Mouse (Mus musculus): ENCODE data around the gene Ncs1. TPM values are rescaled to one million over a fixed set of nuclear protein-coding genes. Genes with fewer than 3 reads are reported as not detected.

Ncs1 gene
- polyA plus RNA-seq, 1 experiment from 2014 or later: 2.2 TPM

- H3K36me3 ChIP-seq: no peaks in the 10 kb centered on the region
- H3K4me3 ChIP-seq (replicated peaks): no peak overlapping the region
- ATAC-seq (ENCODE audit: low read depth) (no peak), DNase-seq (no peak)
- H3K9ac ChIP-seq: no peak overlapping the region
- no peak overlapping the region for H3K4me2 ChIP-seq
- no peaks in the 10 kb centered on the region for H3K27me3 ChIP-seq
- no peaks in the 10 kb centered on the region for H3K4me1 ChIP-seq (replicated peaks)
- WGBS (ENCODE audit: insufficient replicate concordance): 69% methylated on average over 5 of the region's 5 CpGs
- no peak overlapping the region for H3K27ac ChIP-seq
- H3K9me3 ChIP-seq (replicated peaks): no peaks in the 10 kb centered on the region
Measured at GRCm38 (mm10) chr2:31278483-31278882, 32.9 kb downstream of the Ncs1 start.

GRCm38 (mm10) chr2:31281138-31281537 lies 35.5 kb downstream of the Ncs1 start:
- Histone ChIP-seq H3K27me3 (no peaks in the 10 kb centered on the region), H3K4me3 (replicated peaks) (no peak overlapping the region)
- 64% methylated on average over 8 of the region's 8 CpGs for WGBS (ENCODE audit: insufficient replicate concordance)

GRCm38 (mm10) chr2:31282266-31282665 lies 36.6 kb downstream of the Ncs1 start:
- no peak overlapping the region for H3K9ac ChIP-seq
- WGBS (ENCODE audit: insufficient replicate concordance): 46% methylated on average over 7 of the region's 7 CpGs
- no peaks in the 10 kb centered on the region for H3K9me3 ChIP-seq (replicated peaks)
- ATAC-seq (ENCODE audit: low read depth) (no peak), DNase-seq (no peak)
- H3K27me3 ChIP-seq: no peaks in the 10 kb centered on the region
- no peaks in the 10 kb centered on the region for H3K4me1 ChIP-seq (replicated peaks)
- H3K36me3 ChIP-seq: no peaks in the 10 kb centered on the region
- H3K4me3 ChIP-seq (replicated peaks): no peak overlapping the region
- no peak overlapping the region for H3K27ac ChIP-seq
- no peak overlapping the region for H3K4me2 ChIP-seq

More at GRCm38 (mm10) chr2:31281138-31281537, 35.5 kb downstream of the Ncs1 start:
- Histone ChIP-seq H3K4me1 (replicated peaks) (no peaks in the 10 kb centered on the region), H3K9me3 (replicated peaks) (no peaks in the 10 kb centered on the region), H3K27ac (no peak overlapping the region), H3K9ac (no peak overlapping the region), H3K36me3 (no peaks in the 10 kb centered on the region), H3K4me2 (no peak overlapping the region)
- ATAC-seq (ENCODE audit: low read depth) (no peak), DNase-seq (no peak)

GRCm38 (mm10) chr2:31282880-31283279 lies 37.3 kb downstream of the Ncs1 start:
- 77% methylated on average over 12 of the region's 12 CpGs for WGBS (ENCODE audit: insufficient replicate concordance)
- H3K4me3 ChIP-seq (replicated peaks): no peak overlapping the region
- H3K27ac ChIP-seq: no peak overlapping the region
- H3K9me3 ChIP-seq (replicated peaks): no peaks in the 10 kb centered on the region
- no peak overlapping the region for H3K9ac ChIP-seq
- H3K4me1 ChIP-seq (replicated peaks): no peaks in the 10 kb centered on the region
- ATAC-seq (ENCODE audit: low read depth) (no peak), DNase-seq (no peak)
- no peaks in the 10 kb centered on the region for H3K36me3 ChIP-seq
- no peaks in the 10 kb centered on the region for H3K27me3 ChIP-seq
- no peak overlapping the region for H3K4me2 ChIP-seq

- WGBS (ENCODE audit: insufficient replicate concordance): 70% methylated on average over 5 of the region's 5 CpGs
- ATAC-seq (ENCODE audit: low read depth) (no peak), DNase-seq (no peak)
- Histone ChIP-seq H3K9ac (no peak overlapping the region), H3K4me3 (replicated peaks) (no peak overlapping the region), H3K4me1 (replicated peaks) (no peaks in the 10 kb centered on the region), H3K27ac (no peak overlapping the region), H3K9me3 (replicated peaks) (no peaks in the 10 kb centered on the region), H3K36me3 (no peaks in the 10 kb centered on the region), H3K4me2 (no peak overlapping the region), H3K27me3 (no peaks in the 10 kb centered on the region)
Measured at GRCm38 (mm10) chr2:31284531-31284930, 38.9 kb downstream of the Ncs1 start.

- no peaks in the 10 kb centered on the region for H3K27me3 ChIP-seq
- H3K9me3 ChIP-seq (replicated peaks): no peaks in the 10 kb centered on the region
- H3K36me3 ChIP-seq: no peaks in the 10 kb centered on the region
- H3K4me1 ChIP-seq (replicated peaks): no peaks in the 10 kb centered on the region
- DNase-seq: peak; percentile 26
- no peak overlapping the region for H3K9ac ChIP-seq
- H3K4me2 ChIP-seq: no peak overlapping the region
- ATAC-seq (ENCODE audit: low read depth): no peak
- H3K4me3 ChIP-seq (replicated peaks): no peak overlapping the region
- no peak overlapping the region for H3K27ac ChIP-seq
- 6% methylated on average over 6 of the region's 6 CpGs for WGBS (ENCODE audit: insufficient replicate concordance)
Measured at GRCm38 (mm10) chr2:31291421-31291820, 45.8 kb downstream of the Ncs1 start.

- H3K4me2 ChIP-seq: no peak overlapping the region
- 3% methylated on average over 4 of the region's 4 CpGs for WGBS (ENCODE audit: insufficient replicate concordance)
- DNase-seq (peak; percentile 52), ATAC-seq (ENCODE audit: low read depth) (no peak)
- H3K9ac ChIP-seq: no peak overlapping the region
- H3K27ac ChIP-seq: no peak overlapping the region
- H3K9me3 ChIP-seq (replicated peaks): no peaks in the 10 kb centered on the region
- H3K4me3 ChIP-seq (replicated peaks): no peak overlapping the region
- H3K27me3 ChIP-seq: no peaks in the 10 kb centered on the region
- peaks cover 9% of the 10 kb centered on the region for H3K4me1 ChIP-seq (replicated peaks)
- no peaks in the 10 kb centered on the region for H3K36me3 ChIP-seq
Measured at GRCm38 (mm10) chr2:31294985-31295384, 49.4 kb downstream of the Ncs1 start.

GRCm38 (mm10) chr2:31296395-31296794 lies 50.8 kb downstream of the Ncs1 start:
- DNase-seq (no peak), ATAC-seq (ENCODE audit: low read depth) (no peak)
- no peaks in the 10 kb centered on the region for H3K36me3 ChIP-seq
- no peak overlapping the region for H3K4me3 ChIP-seq (replicated peaks)
- H3K4me2 ChIP-seq: no peak overlapping the region
- WGBS (ENCODE audit: insufficient replicate concordance): 66% methylated on average over 6 of the region's 6 CpGs
- peaks cover 9% of the 10 kb centered on the region for H3K4me1 ChIP-seq (replicated peaks)
- H3K27me3 ChIP-seq: no peaks in the 10 kb centered on the region
- H3K9me3 ChIP-seq (replicated peaks): no peaks in the 10 kb centered on the region
- H3K27ac ChIP-seq: no peak overlapping the region
- no peak overlapping the region for H3K9ac ChIP-seq

GRCm38 (mm10) chr2:31297602-31298268 lies 52.1 kb downstream of the Ncs1 start:
- ATAC-seq (ENCODE audit: low read depth) (peak; percentile 67), DNase-seq (peak; percentile 40)
- WGBS (ENCODE audit: insufficient replicate concordance): 5% methylated on average over 17 of the region's 17 CpGs
- Histone ChIP-seq H3K36me3 (no peaks in the 10 kb centered on the region), H3K4me2 (peak overlapping the region; percentile 57), H3K9me3 (replicated peaks) (no peaks in the 10 kb centered on the region), H3K4me1 (replicated peaks) (peaks cover 9% of the 10 kb centered on the region), H3K9ac (peak overlapping the region; percentile 33; the same call in 1 of the 2 replicates), H3K27ac (no peak overlapping the region), H3K27me3 (no peaks in the 10 kb centered on the region), H3K4me3 (replicated peaks) (peak overlapping the region; percentile 50)

GRCm38 (mm10) chr2:31298814-31299213 lies 53.2 kb downstream of the Ncs1 start:
- Histone ChIP-seq H3K36me3 (no peaks in the 10 kb centered on the region), H3K4me2 (peak overlapping the region; percentile 57), H3K27me3 (no peaks in the 10 kb centered on the region), H3K9ac (no peak overlapping the region), H3K4me3 (replicated peaks) (0 out of 2 replicates have a peak overlapping the region, but pooled peaks have one; percentile 50), H3K27ac (no peak overlapping the region), H3K4me1 (replicated peaks) (peaks cover 9% of the 10 kb centered on the region), H3K9me3 (replicated peaks) (no peaks in the 10 kb centered on the region)
- WGBS (ENCODE audit: insufficient replicate concordance): 24% methylated on average over 4 of the region's 4 CpGs
- DNase-seq: no peak
- ATAC-seq (ENCODE audit: low read depth): no peak

GRCm38 (mm10) chr2:31299266-31299665 lies 53.6 kb downstream of the Ncs1 start:
- 21% methylated on average over 4 of the region's 4 CpGs for WGBS (ENCODE audit: insufficient replicate concordance)
- Histone ChIP-seq H3K4me1 (replicated peaks) (peaks cover 9% of the 10 kb centered on the region), H3K27me3 (no peaks in the 10 kb centered on the region), H3K36me3 (no peaks in the 10 kb centered on the region), H3K27ac (no peak overlapping the region), H3K9me3 (replicated peaks) (no peaks in the 10 kb centered on the region), H3K9ac (no peak overlapping the region), H3K4me2 (no peak overlapping the region), H3K4me3 (replicated peaks) (no peak overlapping the region)
- ATAC-seq (ENCODE audit: low read depth) (no peak), DNase-seq (peak; percentile 11)

- Histone ChIP-seq H3K4me2 (no peak overlapping the region), H3K27ac (no peak overlapping the region), H3K4me3 (replicated peaks) (no peak overlapping the region), H3K9ac (no peak overlapping the region), H3K27me3 (no peaks in the 10 kb centered on the region), H3K9me3 (replicated peaks) (no peaks in the 10 kb centered on the region), H3K4me1 (replicated peaks) (peaks cover 9% of the 10 kb centered on the region), H3K36me3 (no peaks in the 10 kb centered on the region)
- ATAC-seq (ENCODE audit: low read depth) (no peak), DNase-seq (no peak)
- WGBS (ENCODE audit: insufficient replicate concordance): 55% methylated on average over 10 of the region's 10 CpGs
Measured at GRCm38 (mm10) chr2:31299996-31300395, 54.4 kb downstream of the Ncs1 start.
